13 mouse cellular contexts compared by ENCODE assay signal in genomic region chr6:72051757-72052156, GRCm38 (mm10). TPM values are rescaled to one million over a fixed set of nuclear protein-coding genes. Genes with fewer than 3 reads are reported as not detected.
DNase-seq lines count a peak whose midpoint lies in the region; ATAC-seq and TF ChIP-seq lines count a peak whose summit lies in the region.
"Had no signal": no experiment of that assay in that cellular context is flagged by ENCODE, and none has a peak within 500 bp of the region (broad histone marks: within the 10 kb centered on the region; RNA-seq: fewer than 3 reads in every experiment).

No protein-coding gene starts in this region.

- no peak overlapping the region for H3K4me2 ChIP-seq in heart, postnatal 0 days (ENCODE audit: low read depth, low read length)
- no peak overlapping the region for H3K4me2 ChIP-seq in heart, embryonic 12.5 days
- H3K4me2 ChIP-seq in kidney, embryonic 15.5 days, result no peak overlapping the region
- H3K4me2 ChIP-seq: lung, embryonic 15.5 days; midbrain, embryonic 15.5 days had no signal

- H3K9me3 ChIP-seq in heart, postnatal 0 days (replicated peaks; ENCODE audit: control insufficient read depth, low read length), result no peaks in the 10 kb centered on the region
- H3K9me3 ChIP-seq in heart, embryonic 12.5 days (replicated peaks), result no peaks in the 10 kb centered on the region
- H3K9me3 ChIP-seq in kidney, embryonic 15.5 days (replicated peaks), result no peaks in the 10 kb centered on the region
- H3K9me3 ChIP-seq: heart, embryonic 10.5 days; lung, embryonic 15.5 days; midbrain, embryonic 15.5 days had no signal

- ATAC-seq in heart, postnatal 0 days (ENCODE audit: insufficient read depth, low read depth), result no peak
- no peak for ATAC-seq in heart, embryonic 12.5 days (ENCODE audit: insufficient number of reproducible peaks, low FRiP score)
- ATAC-seq in kidney, embryonic 15.5 days (replicated peaks; ENCODE audit: low FRiP score), result no peak
- ATAC-seq in activated CD4-positive, CD25-positive, alpha-beta regulatory T cell, adult 4 months, result no peak
- ATAC-seq: midbrain, embryonic 15.5 days had no signal

- no peaks in the 10 kb centered on the region for H3K27me3 ChIP-seq in heart, postnatal 0 days (ENCODE audit: control insufficient read depth, insufficient read depth, low read length)
- H3K27me3 ChIP-seq in heart, embryonic 12.5 days (replicated peaks), result no peaks in the 10 kb centered on the region
- H3K27me3 ChIP-seq in kidney, embryonic 15.5 days, result no peaks in the 10 kb centered on the region
- H3K27me3 ChIP-seq: lung, embryonic 15.5 days; midbrain, embryonic 15.5 days had no signal

- 54% methylated on average over 6 of the region's 6 CpGs for WGBS in heart, postnatal 0 days
- WGBS in heart, embryonic 12.5 days, result 47% methylated on average over 6 of the region's 6 CpGs
- WGBS in kidney, embryonic 15.5 days, result 44% methylated on average over 6 of the region's 6 CpGs

- H3K9ac ChIP-seq in heart, postnatal 0 days (replicated peaks; ENCODE audit: low read depth, low read length), result no peak overlapping the region
- no peak overlapping the region for H3K9ac ChIP-seq in heart, embryonic 12.5 days
- no peak overlapping the region for H3K9ac ChIP-seq in kidney, embryonic 15.5 days
- H3K9ac ChIP-seq: lung, embryonic 15.5 days; midbrain, embryonic 15.5 days had no signal

- peak overlapping the region; percentile 58; the same call in 1 of the 2 replicates for H3K27ac ChIP-seq in heart, postnatal 0 days (ENCODE audit: low read depth)
- no peak overlapping the region for H3K27ac ChIP-seq in heart, embryonic 12.5 days (ENCODE audit: poor library complexity, severe bottlenecking)
- 0 out of 2 replicates have a peak overlapping the region, but pooled peaks have one; percentile 9 for H3K27ac ChIP-seq in kidney, embryonic 15.5 days
- H3K27ac ChIP-seq: heart, embryonic 10.5 days; lung, embryonic 15.5 days; midbrain, embryonic 15.5 days had no signal

- TF ChIP-seq CTCF in heart, postnatal 0 days (IDR thresholded peaks at IDR 0.05; ENCODE audit: low read depth), result no peak

- DNase-seq in heart, postnatal 0 days (ENCODE audit: low spot score), result no peak
- DNase-seq in 3134 (ENCODE audit: extremely low read depth, insufficient read length, low spot score) (peak; percentile 30), liver (no peak)
- peak; percentile 5 for DNase-seq in lung, postnatal 14 days
- no peak for DNase-seq in urinary bladder, adult 2 months (ENCODE audit: low spot score)
- DNase-seq: cerebellum, adult 9-10 months; gastrocnemius, postnatal 25 days had no signal

- H3K36me3 ChIP-seq in heart, postnatal 0 days (replicated peaks; ENCODE audit: control insufficient read depth, insufficient read depth, low read length), result no peaks in the 10 kb centered on the region
- no peaks in the 10 kb centered on the region for H3K36me3 ChIP-seq in heart, embryonic 12.5 days
- H3K36me3 ChIP-seq in kidney, embryonic 15.5 days, result no peaks in the 10 kb centered on the region
- H3K36me3 ChIP-seq: heart, embryonic 10.5 days; lung, embryonic 15.5 days; midbrain, embryonic 15.5 days had no signal

- no peak for TF ChIP-seq EP300 in heart, postnatal 0 days (IDR thresholded peaks at IDR 0.05; ENCODE audit: low read depth)

- H3K4me3 ChIP-seq in heart, postnatal 0 days (ENCODE audit: low read depth, low read length), result no peak overlapping the region
- H3K4me3 ChIP-seq in heart, embryonic 12.5 days, result no peak overlapping the region
- no peak overlapping the region for H3K4me3 ChIP-seq in kidney, embryonic 15.5 days (replicated peaks)
- H3K4me3 ChIP-seq: heart, embryonic 10.5 days; lung, embryonic 15.5 days; midbrain, embryonic 15.5 days had no signal

- peaks cover 3% of the 10 kb centered on the region; the same call in 1 of the 2 replicates for H3K4me1 ChIP-seq in heart, postnatal 0 days (ENCODE audit: control insufficient read depth, insufficient read depth)
- H3K4me1 ChIP-seq in heart, embryonic 12.5 days (replicated peaks), result peaks cover 8% of the 10 kb centered on the region; the same call in 1 of the 2 replicates
- H3K4me1 ChIP-seq in kidney, embryonic 15.5 days, result peaks cover 11% of the 10 kb centered on the region; the same call in 1 of the 2 replicates
- H3K4me1 ChIP-seq: midbrain, embryonic 15.5 days had no signal

RNA-seq across cellular contexts. Expression of gene St3gal5, which starts 45.6 kb away (rescaled TPM):
- total RNA-seq in heart, postnatal 0 days (2014; rRNA removed; ENCODE audit: low replicate concordance), result 6.3 and 13.0 TPM in 2 replicates
- 24.7 and 25.3 TPM in 2 replicates for polyA plus RNA-seq in heart, postnatal 0 days (2015; fragmentation: Nextera tagmentation; extraction: Ambion mirVana)
- 68.1 and 68.8 TPM in 2 replicates for polyA plus RNA-seq in heart, embryonic 12.5 days (2016; fragmentation: Nextera tagmentation; extraction: Ambion mirVana)
- 35.2 and 36.3 TPM in 2 replicates for polyA plus RNA-seq in kidney, embryonic 15.5 days (2015; fragmentation: Nextera tagmentation; extraction: Ambion mirVana)
- 1 to 10 TPM; 1.0 to 1.2 TPM for polyA plus RNA-seq in activated CD4-positive, CD25-positive, alpha-beta regulatory T cell, adult 4 months (2017; shearing (Covaris generic))
- polyA plus RNA-seq in urinary bladder, adult 2 months (2012; rRNA removed), result 22.3 and 25.0 TPM in 2 replicates

Comparison
In these comparisons a context has a peak if more than half of its experiments do, and no peak if none do; other contexts are left out.
1. DNase-seq: peak in 3134 (single experiment) and lung, postnatal 14 days (single experiment); none in heart, postnatal 0 days (single experiment), liver (single experiment) and urinary bladder, adult 2 months (single experiment).
2. RNA of gene St3gal5, which starts 45.6 kb away (polyA plus RNA-seq): 68.1 to 68.8 TPM in heart, embryonic 12.5 days, 35.2 to 36.3 TPM in kidney, embryonic 15.5 days, 24.7 to 25.3 TPM in heart, postnatal 0 days and 22.3 to 25.0 TPM in urinary bladder, adult 2 months; 1.0 to 1.2 TPM in activated CD4-positive, CD25-positive, alpha-beta regulatory T cell, adult 4 months; every median in the first group is over 10 times any median in the second.